Mouse (Mus musculus) frontal cortex, adult (tissue): ENCODE measurements around the gene Isyna1.

ENCODE experiments used
- ATAC-seq: cut with Nextera tagmentation; 2 replicates; pipeline ENCODE4 v1.9.2; 2017; ENCODE audit warnings: mild to moderate bottlenecking, moderate library complexity, mixed read lengths; ENCODE audit not compliant: low TSS enrichment

Gene Isyna1

GRCm38 (mm10) chr8:70602139-70602811 is 8.1 kb downstream of the Isyna1 start:
- no peak for ATAC-seq

GRCm38 (mm10) chr8:70604558-70604957 is 10.4 kb downstream of the Isyna1 start:
- ATAC-seq, result no peak

- no peak for ATAC-seq
These were observed 12.0 kb downstream of the Isyna1 start for GRCm38 (mm10) chr8:70605871-70606779.

GRCm38 (mm10) chr8:70606780-70607602 is 12.8 kb downstream of the Isyna1 start:
- ATAC-seq, result no peak

GRCm38 (mm10) chr8:70607603-70607897 is 13.4 kb downstream of the Isyna1 start:
- ATAC-seq, result no peak

- no peak for ATAC-seq
These were observed 13.9 kb downstream of the Isyna1 start for GRCm38 (mm10) chr8:70607898-70608748.

GRCm38 (mm10) chr8:70608749-70609367 is 14.7 kb downstream of the Isyna1 start, which contains the start of gene Ssbp4:
Gene Ssbp4, minus strand, starts transcription at chr8:70608872.
- no peak for ATAC-seq

GRCm38 (mm10) chr8:70609368-70609848 is 15.2 kb downstream of the Isyna1 start:
- peak; percentile 2; the same call in 1 of the 2 replicates for ATAC-seq

GRCm38 (mm10) chr8:70609849-70610795 is 15.9 kb downstream of the Isyna1 start:
- ATAC-seq, result peak; percentile 60

GRCm38 (mm10) chr8:70610796-70611771 is 16.9 kb downstream of the Isyna1 start:
- ATAC-seq, result 0 out of 2 replicates have a peak, but pooled peaks have one; percentile 2

- 0 out of 2 replicates have a peak, but pooled peaks have one; percentile 9 for ATAC-seq
These were observed 17.7 kb downstream of the Isyna1 start for GRCm38 (mm10) chr8:70611849-70612248.

GRCm38 (mm10) chr8:70613763-70614162 is 19.6 kb downstream of the Isyna1 start:
- no peak for ATAC-seq

- no peak for ATAC-seq
These were observed 20.3 kb downstream of the Isyna1 start for GRCm38 (mm10) chr8:70614469-70614868.

- ATAC-seq, result no peak
These were observed 21.1 kb downstream of the Isyna1 start for GRCm38 (mm10) chr8:70615281-70615680.

- no peak for ATAC-seq
These were observed 21.7 kb downstream of the Isyna1 start, which contains the start of gene Lrrc25 for GRCm38 (mm10) chr8:70615894-70616293. Gene Lrrc25, plus strand, starts transcription at chr8:70616155.

GRCm38 (mm10) chr8:70616645-70617044 is 22.5 kb downstream of the Isyna1 start:
- ATAC-seq, result no peak

GRCm38 (mm10) chr8:70617985-70618384 is 23.8 kb downstream of the Isyna1 start:
- ATAC-seq, result no peak

GRCm38 (mm10) chr8:70618888-70619334 is 24.7 kb downstream of the Isyna1 start:
- ATAC-seq, result no peak
